Mouse (Mus musculus): ENCODE measurements around the gene Yod1.

- TF ChIP-seq CTCF (IDR thresholded peaks at IDR 0.05; ENCODE audit: low read depth, low read length) (no peak), POLR2A (IDR thresholded peaks at IDR 0.05; ENCODE audit: borderline replicate concordance, low read depth, low read length) (no peak)
Measured at GRCm38 (mm10) chr1:130710283-130711080, 6.6 kb upstream of the Yod1 start.
